Mouse (Mus musculus): ENCODE data around the gene Hsd11b2.

The Hsd11b2 gene

DNA sequence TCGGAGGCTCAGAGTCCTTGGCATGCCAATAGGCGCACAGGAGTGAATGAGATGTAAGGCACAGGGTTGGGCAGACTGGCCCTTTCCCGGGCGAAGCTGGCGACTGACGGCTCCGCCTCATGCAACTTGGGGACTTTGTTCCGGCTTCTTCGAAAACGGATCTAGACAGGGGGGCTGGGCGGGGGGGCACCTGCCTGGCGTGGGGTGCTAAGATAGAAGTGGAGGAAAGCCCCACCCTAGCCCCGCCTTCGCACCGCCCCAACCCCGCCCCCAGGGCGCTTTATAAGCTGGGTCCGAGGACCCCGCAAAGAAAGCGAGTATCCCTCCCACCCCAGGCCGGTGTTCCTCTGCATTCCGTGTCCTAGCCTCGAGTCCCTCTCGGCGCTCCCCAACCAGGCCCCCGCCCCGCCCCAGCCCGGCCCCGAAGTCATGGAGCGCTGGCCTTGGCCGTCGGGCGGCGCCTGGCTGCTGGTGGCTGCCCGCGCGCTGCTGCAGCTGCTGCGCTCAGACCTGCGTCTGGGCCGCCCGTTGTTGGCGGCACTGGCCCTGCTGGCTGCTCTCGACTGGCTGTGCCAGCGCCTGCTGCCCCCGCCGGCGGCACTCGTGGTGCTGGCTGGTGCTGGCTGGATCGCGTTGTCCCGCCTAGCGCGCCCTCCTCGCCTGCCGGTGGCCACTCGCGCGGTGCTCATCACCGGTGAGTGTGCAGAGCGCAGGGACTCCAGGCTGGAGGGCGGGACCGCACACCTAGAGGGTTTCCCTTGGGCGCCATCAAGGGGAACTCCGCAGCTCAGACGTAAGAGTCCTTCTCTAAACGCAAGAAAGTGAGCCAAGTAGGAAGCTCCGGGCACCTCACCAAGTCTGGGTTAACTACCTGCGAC, at the start of gene Hsd11b2:
TSS of gene Hsd11b2 (plus strand) at position 320 of the 878 bp plus-strand sequence.
- no peak for DNase-seq (ENCODE audit: low spot score in 2 of 2)

DNA sequence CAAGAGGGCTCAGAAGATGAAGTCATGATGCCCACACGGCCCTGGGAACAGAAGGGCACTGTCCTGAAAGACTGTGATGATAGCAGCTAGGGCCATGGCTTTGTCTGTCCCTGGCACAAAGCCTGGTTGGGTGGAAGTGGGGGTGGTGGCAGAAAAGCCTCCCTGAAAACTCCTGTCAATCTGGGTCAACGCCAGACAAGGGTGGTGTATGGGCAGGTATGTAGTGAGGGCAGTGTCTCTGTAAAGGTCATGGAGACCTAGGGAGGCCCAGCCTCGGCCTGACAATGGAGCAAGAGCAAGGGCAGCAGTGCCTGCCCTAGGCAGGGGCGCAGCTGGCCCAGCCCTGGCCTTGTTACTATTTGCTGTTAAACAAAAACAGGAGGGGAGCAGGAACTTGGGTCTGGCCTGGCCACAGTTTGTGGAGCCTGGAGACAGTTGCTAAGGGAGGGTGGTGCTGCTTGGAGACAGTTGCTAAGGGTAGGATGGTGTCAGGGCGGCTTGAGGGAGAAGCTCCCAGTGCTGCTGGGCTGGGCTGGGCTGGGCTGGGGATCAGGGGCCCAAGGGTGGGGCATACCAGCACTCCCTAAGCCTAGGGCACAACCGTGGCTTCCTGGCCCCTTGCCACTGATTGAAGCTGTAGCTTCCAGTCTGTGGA, 49.4 kb upstream of the Hsd11b2 start:
- DNase-seq (ENCODE audit: low spot score in 2 of 2): peak in 1 of 2 experiments; percentile 32

DNA sequence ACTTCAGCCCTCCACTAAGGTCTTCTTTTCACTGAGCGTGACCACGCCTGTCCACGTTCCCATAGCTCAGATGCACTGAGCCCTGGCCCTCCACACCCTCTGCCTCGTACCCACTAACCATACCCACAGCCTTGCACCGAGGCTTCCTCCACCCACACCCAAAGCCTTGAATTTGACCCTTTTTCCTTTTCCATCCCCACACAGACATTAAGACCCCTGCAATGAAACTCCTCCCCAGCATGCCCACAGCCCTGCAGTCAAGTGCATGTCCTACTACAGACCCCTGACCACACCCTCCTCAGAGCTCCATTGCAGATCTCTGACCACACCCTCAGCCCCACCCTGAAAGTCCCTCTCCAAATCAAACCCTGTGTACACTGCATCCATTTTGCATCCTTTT, 48.7 kb upstream of the Hsd11b2 start:
- no peak for DNase-seq (ENCODE audit: low spot score in 2 of 2)

DNA sequence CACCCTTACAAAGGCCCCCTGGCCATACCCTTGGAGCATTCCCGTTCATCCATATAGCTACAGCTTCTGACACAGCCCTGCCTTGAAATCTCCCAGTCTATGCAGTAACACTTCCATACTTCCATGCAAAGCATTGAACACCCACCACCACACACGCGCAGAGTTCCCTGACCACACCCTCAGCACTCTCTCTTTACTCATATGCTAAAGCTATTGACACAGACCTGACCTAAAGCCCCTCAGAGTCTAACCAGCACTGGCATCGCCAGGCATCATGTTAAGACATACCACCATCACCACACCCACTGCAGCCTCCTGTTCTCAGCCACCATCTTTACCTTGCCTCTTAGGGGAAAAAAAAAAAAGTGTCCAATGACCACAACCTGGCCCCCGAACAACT, 48.3 kb upstream of the Hsd11b2 start:
- DNase-seq (ENCODE audit: low spot score in 2 of 2): no peak

DNA sequence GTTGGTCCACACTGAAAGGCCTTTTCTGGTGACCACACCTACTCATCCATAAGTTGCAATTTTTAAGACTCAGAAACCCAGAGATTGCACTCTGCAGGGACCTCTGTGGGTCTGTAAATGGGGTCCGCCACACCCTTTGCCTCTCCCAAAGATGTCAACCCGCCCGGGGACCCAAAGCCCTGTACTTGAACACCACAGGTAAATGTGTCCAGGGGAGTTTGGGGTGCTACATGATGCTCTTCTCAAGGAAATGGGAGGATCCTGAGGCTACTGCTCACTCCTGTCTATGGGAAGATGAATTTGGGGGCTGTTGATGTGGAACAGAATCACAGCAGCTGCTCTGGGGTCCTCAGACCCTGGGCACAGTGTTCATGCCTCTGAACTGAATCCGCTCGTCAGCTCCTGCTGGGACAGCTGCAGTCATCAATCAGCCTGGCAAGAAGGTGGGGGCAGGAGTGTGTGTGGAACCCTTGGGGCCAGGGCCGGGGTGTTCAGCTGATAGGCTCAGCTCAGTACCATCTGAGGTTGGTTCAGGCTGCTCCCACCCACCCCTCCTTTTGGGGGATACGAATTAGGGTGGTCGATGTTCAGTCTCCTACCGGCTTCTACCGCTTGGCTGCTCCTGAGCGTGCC, 47.8 kb upstream of the Hsd11b2 start:
- no peak for DNase-seq (ENCODE audit: low spot score in 2 of 2)

DNA sequence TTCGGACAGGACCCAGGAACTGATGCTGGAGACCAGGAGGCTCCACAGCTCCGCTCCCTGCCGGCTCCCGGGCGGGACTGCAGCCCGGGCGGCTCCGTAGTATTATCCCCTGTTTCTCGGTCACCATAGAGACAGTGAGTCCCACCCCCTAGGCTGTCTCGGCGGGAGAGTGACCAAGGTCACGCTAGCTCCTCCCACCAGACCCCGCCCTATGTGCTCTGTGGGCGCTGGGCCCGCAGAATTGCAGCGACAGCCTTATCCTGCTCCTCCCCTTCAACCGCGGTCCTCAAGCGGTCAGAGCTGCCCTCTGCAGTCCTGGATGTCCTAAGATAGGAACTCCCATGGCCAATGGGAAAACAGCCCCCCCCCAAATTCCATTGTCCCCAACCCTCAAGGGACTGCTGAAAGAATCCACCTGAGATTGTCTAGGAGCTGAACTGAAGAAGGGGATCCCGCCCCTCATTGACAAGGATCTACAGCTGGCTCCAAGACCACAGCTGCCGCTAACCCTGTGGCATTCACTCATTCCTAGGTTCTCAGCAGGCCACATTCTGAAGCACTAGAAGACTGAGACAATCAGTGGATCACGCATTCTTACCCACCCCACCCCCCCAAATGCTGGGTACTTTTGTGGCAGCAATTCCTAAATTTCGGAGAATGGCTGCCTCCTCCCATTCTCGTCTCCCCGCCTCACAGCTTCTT, 47.1 kb upstream of the Hsd11b2 start, which contains the start of gene Tppp3:
TSS of gene Tppp3 (minus strand) at position 213 of the 702 bp plus-strand sequence.
- DNase-seq (ENCODE audit: low spot score in 2 of 2): peak; percentile 94 to 95

DNA sequence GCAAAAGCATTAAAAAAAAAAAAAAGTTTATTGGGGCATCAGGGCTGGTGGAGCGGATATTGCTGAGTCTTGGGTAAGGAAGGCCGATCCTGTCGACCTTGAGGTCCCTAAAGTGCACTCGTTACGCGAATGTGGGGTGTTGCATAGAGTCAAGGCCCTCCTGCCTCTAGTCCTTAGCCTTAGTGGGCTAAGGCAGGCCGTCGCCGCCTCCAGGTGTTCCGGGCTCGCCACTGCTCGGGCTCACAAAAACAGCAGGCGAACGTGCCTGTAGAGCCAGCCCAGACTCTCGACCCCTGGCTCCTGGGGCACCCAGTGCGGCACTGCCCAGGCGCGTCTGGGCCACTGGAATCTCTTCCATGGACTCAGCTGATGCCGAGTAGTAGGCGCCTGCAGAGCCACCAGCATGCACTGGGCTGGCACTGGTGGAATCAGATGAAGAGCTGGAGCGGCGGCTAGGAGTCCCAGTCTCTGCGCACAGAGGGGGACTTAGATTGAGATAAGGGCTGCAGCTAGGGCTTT, 46.1 kb upstream of the Hsd11b2 start:
- DNase-seq (ENCODE audit: low spot score in 2 of 2): no peak

DNA sequence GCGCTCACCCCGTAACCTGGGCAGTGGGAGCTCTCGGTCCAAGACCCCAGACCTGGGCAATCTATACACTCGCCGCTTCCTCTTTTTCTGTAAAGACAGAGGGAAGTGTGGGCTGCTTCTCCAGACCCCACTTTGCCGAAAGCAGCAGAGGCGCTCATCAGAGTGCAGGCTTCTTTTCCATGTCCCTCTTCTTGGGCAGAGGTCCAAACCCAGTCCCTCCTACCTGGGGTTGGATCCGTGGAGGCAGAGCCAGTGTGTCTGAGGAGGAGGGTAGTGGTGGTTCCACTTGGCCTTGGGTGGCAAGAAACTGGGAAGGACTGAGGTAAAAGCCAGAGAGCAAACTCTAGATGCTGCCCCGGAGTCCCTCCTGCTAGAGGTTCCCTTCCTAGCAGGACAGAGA, 45.6 kb upstream of the Hsd11b2 start:
- DNase-seq (ENCODE audit: low spot score in 2 of 2): no peak

DNA sequence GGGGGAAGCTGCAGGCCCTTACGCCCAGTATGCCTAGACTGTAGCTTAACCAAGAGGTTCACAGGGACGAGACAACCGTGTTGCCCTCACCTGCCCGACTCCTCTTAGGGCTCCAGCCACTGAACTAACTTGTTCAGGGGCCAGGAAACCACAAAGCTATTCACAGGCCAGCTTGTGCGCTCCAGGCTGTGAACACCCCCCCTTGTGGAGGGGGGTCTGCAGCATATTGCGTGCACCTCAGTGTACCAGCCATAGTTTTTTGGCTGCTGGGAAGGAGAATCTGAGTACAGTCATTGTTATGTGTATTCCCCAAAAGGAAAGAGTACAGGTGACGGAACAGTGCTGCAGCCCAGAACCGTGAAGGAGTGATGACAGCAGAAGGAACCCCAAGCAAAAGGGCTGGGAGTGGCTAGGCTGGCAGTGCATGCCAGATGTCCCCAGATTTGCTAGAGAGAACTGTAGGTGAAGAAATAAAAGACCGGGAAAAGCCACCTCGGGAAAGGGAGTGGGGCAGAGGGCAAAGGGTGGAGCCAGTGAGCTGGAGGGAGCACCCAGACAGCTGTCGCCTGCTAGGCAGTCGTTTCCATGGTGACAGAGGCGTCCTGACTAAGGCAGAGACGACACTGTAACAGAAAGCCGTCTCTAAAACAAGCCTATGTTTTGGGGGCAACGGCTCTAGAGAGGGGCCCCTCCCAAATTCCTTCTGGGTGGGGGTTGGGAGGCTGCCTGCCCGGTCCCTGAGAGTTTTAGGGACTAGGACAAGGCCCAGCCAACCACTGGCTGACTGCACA, 44.5 kb upstream of the Hsd11b2 start:
- peak in 1 of 2 experiments; percentile 30 for DNase-seq (ENCODE audit: low spot score in 2 of 2)

DNA sequence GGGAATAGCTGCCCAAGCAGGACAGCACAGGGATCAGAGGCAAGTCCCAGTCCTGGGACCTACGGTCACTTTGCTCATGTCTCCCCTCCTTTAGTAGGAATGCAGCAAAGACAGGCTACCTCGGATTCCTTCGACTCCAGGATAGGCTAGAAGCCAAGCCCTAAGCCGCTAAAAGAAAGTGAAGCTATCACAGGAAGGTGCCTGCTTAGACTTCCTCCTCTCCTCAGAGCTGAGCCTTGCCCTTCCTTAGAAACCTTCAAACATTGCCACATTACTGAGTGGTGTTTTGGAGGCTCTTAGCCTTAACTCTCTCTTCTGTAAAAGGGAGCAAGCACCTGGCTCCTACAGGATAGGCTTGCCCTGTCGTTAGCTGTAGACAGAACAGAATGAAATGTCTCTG, 43.9 kb upstream of the Hsd11b2 start:
- no peak for DNase-seq (ENCODE audit: low spot score in 2 of 2)

DNA sequence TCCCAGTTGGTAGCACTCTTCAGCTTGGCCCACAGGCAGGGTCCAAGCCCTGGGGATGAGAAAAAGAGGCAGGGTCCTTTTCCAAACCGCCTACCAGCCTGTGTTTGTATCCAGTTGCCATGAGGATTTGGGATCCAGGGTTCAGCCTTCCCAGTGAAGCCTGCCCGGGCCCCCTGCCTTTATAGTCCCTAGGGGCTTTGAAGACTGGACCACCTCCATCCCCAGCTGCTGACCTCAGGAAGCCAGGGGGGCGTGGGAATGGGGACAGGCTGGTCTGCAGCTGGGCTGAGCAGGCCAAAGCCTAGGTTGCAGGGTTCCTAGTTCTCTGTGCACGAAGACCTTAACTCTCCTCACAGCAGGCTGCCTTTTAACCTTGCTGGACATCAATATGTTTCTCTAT, 43.3 kb upstream of the Hsd11b2 start:
- peak in 1 of 2 experiments; percentile 34 for DNase-seq (ENCODE audit: low spot score in 2 of 2)

DNA sequence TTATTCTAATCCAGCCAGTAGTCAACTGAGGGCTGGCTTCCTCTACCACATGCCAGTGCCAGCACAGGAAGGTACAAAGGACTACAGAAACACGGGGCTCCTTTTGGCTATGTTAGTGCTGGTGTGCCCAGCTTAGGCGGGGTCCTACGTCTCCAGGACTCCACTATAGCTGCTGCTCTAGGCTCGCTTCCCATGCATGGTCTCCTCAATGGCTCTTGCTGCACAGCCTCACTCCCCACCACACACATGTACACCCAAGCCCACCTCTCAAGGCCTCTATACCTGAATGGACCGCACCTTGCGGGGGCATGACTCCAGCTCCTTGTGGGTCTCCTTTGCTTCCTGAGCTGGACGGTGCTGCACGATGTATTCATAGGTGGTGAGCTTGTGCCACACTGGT, 42.8 kb upstream of the Hsd11b2 start:
- DNase-seq (ENCODE audit: low spot score in 2 of 2): no peak

DNA sequence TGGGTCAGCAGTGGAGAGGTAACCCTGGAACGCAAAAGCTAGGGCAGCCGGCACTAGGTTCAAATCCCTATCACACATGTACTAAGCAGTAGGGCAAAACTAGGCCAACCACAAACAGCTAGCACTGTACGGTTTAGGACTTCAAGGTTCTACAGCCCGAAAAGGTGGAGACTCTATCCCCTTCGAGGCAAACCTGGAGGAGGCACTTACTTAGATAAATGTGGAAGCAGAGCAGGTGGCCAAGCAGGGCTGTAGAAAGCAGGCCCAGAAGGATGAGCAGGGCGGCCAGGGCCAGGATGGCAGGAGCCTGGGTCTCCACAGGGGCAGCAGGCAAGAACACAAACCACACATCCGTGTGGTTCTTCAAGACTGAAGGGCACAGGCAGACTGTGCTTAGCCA, 42.4 kb upstream of the Hsd11b2 start:
- DNase-seq (ENCODE audit: low spot score in 2 of 2): no peak

DNA sequence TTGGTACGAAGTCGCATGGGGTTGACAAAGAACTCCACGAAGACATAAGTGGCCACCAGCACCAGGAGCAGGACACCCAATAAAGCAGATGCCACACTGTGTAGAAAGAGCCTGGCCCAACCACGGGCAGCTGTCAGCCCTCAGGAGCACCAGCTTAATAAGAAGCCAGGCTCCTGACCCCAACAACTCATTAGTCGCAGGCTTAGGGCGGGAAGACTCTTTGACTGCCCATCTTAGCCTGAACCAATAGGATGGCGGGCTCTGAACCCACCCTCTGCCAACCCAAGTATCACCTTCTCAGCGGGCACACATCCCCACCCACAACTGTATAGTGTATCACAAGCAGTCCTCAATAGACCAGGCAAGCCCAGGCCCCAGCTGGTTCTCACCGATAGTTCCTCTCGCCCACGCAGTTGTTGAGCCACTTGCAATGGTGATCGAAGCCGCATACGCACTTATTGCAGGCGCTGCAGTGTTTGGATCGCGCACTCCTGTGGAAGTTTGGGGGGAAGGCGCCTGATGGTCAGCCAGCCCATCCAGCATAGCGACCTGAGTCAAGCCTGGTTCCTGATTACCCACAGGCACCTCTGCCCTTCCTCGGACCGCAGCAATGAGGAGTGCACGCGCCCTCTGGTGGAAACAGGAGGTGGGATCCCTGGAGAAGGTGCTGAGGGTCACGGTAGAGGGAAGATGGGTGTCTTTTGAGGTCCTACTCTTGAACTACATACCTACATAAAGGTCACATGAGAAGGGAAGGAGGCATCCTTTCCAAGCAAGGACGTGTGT, 41.7 kb upstream of the Hsd11b2 start:
- DNase-seq (ENCODE audit: low spot score in 2 of 2): peak in 1 of 2 experiments; percentile 32

DNA sequence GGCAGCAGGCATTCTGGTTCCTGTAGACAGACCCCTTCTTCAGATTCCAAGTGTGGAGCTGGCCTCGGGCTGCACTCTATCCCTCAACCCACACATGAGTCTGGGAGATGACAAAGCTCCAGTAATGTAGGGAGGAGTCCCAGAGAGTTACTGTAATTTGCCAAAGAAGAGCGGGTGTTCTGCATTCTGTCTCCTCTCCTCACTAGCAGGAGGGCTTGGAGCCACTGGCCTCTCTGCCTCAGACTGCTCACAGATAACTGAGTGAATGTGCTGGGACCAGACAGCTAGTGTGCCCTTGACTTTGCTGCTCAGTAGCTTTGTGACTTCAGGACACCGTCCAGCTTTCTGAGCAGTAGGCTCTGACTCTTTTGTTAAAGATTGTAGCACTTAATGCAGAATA, 40.8 kb upstream of the Hsd11b2 start:
- DNase-seq (ENCODE audit: low spot score in 2 of 2): no peak

DNA sequence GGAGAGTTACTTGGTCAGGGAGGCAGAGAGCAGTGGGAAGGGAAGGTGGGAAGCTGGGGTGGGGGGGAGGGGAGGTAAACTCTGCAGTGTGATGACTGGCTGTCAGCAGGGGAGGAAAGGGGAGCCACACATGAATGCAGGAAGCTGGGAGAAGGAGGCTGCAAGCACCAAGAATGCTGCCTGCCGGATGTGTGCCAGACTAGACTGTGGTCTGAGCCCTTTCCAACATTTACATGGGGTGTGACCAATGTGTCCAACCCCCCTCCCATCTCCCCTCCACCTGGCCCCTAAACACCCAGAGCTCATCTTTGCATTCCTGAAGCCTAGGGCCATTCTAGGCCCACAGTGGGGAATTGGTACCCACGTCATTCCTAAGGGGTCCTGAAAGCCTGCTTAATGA, 37.5 kb upstream of the Hsd11b2 start:
- DNase-seq (ENCODE audit: low spot score in 2 of 2): no peak

DNA sequence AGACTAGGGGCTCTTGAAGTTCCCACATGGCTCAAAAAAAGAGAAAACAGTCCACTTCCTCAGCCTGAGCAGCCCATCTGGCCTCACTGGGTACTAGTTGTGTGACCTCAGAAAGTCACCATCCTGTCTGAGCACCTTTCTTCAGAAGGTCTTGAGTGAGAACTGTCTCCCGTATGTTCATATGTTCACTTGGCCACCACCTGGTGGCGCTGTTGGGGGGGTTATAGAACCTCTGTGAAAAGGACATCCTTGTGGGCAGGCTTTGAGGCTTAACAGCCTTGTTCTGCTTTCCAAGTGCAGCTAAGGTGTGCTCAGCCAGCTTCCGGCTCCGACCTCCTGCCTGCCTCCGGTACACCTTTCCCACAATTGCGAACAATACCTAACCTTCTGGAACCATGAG, 37.1 kb upstream of the Hsd11b2 start:
- DNase-seq (ENCODE audit: low spot score in 2 of 2): no peak

DNA sequence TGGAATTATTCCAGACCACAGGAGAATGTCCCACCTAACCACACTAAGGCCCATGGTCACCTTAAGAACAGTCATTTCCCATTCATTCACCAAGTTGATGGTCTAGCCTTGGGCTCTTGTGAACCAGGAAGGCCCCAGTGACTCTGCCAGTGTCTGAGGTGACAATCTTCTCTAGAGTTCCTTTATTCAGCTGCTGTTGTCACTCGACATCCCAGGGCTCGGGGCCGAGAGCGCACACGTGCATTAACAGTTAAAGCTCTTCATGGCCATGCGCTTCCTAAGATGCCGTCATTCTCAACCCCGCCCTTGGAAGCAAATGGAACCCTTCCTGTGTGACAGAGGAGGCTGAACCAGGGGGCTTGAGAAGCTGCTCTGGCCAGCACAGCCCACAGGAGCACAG, 36.4 kb upstream of the Hsd11b2 start:
- DNase-seq (ENCODE audit: low spot score in 2 of 2): no peak

DNA sequence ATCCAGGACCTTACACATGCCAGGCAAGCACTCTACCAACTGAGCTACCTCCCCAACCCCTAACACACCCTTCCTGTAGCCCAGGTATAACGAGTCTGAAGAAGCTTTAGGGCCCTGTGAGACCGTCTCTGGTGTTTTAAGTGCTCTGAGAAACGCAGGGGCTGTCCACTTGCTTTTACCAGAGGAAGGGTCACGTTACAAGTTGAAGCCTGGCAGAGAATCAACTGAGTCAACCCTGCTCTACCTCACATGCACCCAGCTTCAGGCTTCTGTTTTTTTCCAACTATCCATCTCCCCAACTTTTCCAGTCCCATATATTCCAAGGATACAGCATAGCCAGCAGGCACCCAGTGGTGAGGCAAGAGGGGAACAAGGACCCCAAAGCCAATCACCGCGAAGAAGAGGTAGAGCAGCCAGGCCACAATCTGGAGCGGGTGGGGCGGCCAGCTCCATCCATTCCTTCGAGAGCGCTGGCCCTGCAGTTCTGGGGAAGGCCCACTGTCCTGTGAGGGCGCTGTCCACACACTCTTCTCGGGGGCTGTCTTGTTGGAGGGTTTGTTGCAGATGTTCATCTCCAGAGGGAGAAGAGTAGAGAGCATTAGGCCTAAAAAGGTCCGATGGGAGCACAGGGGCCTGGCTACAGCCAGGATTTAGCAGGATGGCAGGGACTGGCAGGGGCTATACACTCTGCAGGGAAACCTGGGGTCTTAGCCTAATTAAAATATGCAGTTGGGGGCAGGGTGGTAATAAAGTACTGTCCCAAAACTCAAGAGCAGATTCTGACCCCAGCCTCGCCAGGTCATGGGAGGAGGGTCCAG, 35.1 kb upstream of the Hsd11b2 start:
- DNase-seq (ENCODE audit: low spot score in 2 of 2): peak; percentile 68 to 77

Data from urinary bladder, postnatal 4 days (tissue).